Mouse (Mus musculus) hindbrain, embryonic 12.5 days (tissue): Measurements from ENCODE around the gene Irf2. TPM values are rescaled to one million over a fixed set of nuclear protein-coding genes. Genes with fewer than 3 reads are reported as not detected.

Experiments used
- ATAC-seq: fragments of 200-750 bp; cut with Nextera tagmentation; 2 replicates; pipeline ENCODE4 v1.8.0; 2017; ENCODE audit warnings: moderate TSS enrichment; ENCODE audit not compliant: low FRiP score
- H3K27ac ChIP-seq: fragments of 300-500 bp; sonication (generic); 2 replicates; pipeline ENCODE4 v1.5.1; 2016; ENCODE audit warnings: mild to moderate bottlenecking
- H3K27me3 ChIP-seq: fragments of 300-500 bp; sonication (generic); 2 replicates; pipeline ENCODE4 v1.6.1; 2016; ENCODE audit warnings: mild to moderate bottlenecking
- H3K36me3 ChIP-seq: fragments of 300-500 bp; sonication (generic); 2 replicates; pipeline ENCODE4 v1.6.1; 2016; ENCODE audit warnings: mild to moderate bottlenecking
- H3K4me1 ChIP-seq: fragments of 300-500 bp; sonication (generic); 2 replicates; pipeline ENCODE4 v1.6.1; 2016
- H3K4me2 ChIP-seq: fragments of 300-500 bp; sonication (generic); replicated peaks from 2 replicates; pipeline ENCODE4 v1.6.1; 2016; ENCODE audit warnings: mild to moderate bottlenecking
- H3K4me3 ChIP-seq: fragments of 300-500 bp; sonication (generic); 2 replicates; pipeline ENCODE4 v1.5.1; 2016; ENCODE audit warnings: mild to moderate bottlenecking
- H3K9ac ChIP-seq: fragments of 300-500 bp; sonication (generic); 2 replicates; pipeline ENCODE4 v1.6.1; 2016; ENCODE audit warnings: mild to moderate bottlenecking, moderate library complexity
- H3K9me3 ChIP-seq: fragments of 300-500 bp; sonication (generic); replicated peaks from 2 replicates; pipeline ENCODE4 v1.6.1; 2016; ENCODE audit warnings: mild to moderate bottlenecking
- WGBS: fragments of 180-500 bp; shearing (Covaris S2); methylation state at CpG from one replicate; pipeline ENCODE4 v1.1.7; 2016; 5-methylcytosine and 5-hydroxymethylcytosine counted together
- polyA plus RNA-seq: library from polyadenylated mRNA; unstranded; fragments of >200 nt; fragmentation: Nextera tagmentation; extraction: Ambion mirVana; gene quantifications from 2 replicates; pipeline ENCODE4 v1.2.1, GENCODE M21; 2016

Gene Irf2
- polyA plus RNA-seq, 1 experiment from 2014 or later = 11.9 TPM

- Histone ChIP-seq H3K36me3 (no peaks in the 10 kb centered on the region), H3K4me1 (peaks cover 30% of the 10 kb centered on the region), H3K4me3 (no peak overlapping the region), H3K27ac (no peak overlapping the region), H3K4me2 (no peak overlapping the region), H3K9ac (no peak overlapping the region), H3K9me3 (no peaks in the 10 kb centered on the region), H3K27me3 (no peaks in the 10 kb centered on the region)
- 46% methylated on average over 11 of the region's 11 CpGs for WGBS
- peak; percentile 48; the same call in 1 of the 2 replicates for ATAC-seq
Observed at GRCm38 (mm10) chr8:46769408-46770180, 30.1 kb downstream of the Irf2 start.

GRCm38 (mm10) chr8:46770905-46771516, 31.5 kb downstream of the Irf2 start:
- no peak overlapping the region for H3K9ac ChIP-seq
- peaks cover 30% of the 10 kb centered on the region for H3K4me1 ChIP-seq
- H3K27me3 ChIP-seq = no peaks in the 10 kb centered on the region
- peak; percentile 52; the same call in 1 of the 2 replicates for ATAC-seq
- no peaks in the 10 kb centered on the region for H3K36me3 ChIP-seq
- 29% methylated on average over 7 of the region's 7 CpGs for WGBS
- no peak overlapping the region for H3K27ac ChIP-seq
- no peak overlapping the region for H3K4me2 ChIP-seq
- H3K9me3 ChIP-seq = no peaks in the 10 kb centered on the region
- H3K4me3 ChIP-seq = no peak overlapping the region

- Histone ChIP-seq H3K9ac (no peak overlapping the region), H3K4me2 (no peak overlapping the region), H3K4me3 (no peak overlapping the region), H3K36me3 (no peaks in the 10 kb centered on the region), H3K4me1 (peaks cover 30% of the 10 kb centered on the region), H3K27ac (no peak overlapping the region), H3K27me3 (no peaks in the 10 kb centered on the region), H3K9me3 (no peaks in the 10 kb centered on the region)
- ATAC-seq = no peak
- 86% methylated on average over 6 of the region's 6 CpGs for WGBS
Observed at GRCm38 (mm10) chr8:46772801-46773200, 33.3 kb downstream of the Irf2 start.

GRCm38 (mm10) chr8:46777760-46778460, 38.4 kb downstream of the Irf2 start:
- WGBS = 95% methylated on average over 10 of the region's 10 CpGs
- Histone ChIP-seq H3K27me3 (no peaks in the 10 kb centered on the region), H3K4me3 (no peak overlapping the region), H3K4me2 (no peak overlapping the region), H3K36me3 (0 out of 2 replicates have a peak, but pooled peaks cover 3% of the 10 kb centered on the region), H3K9ac (no peak overlapping the region), H3K9me3 (no peaks in the 10 kb centered on the region), H3K27ac (no peak overlapping the region), H3K4me1 (no peaks in the 10 kb centered on the region)
- no peak for ATAC-seq

- Histone ChIP-seq H3K4me3 (no peak overlapping the region), H3K27me3 (no peaks in the 10 kb centered on the region), H3K27ac (no peak overlapping the region), H3K36me3 (0 out of 2 replicates have a peak, but pooled peaks cover 3% of the 10 kb centered on the region), H3K9me3 (no peaks in the 10 kb centered on the region), H3K9ac (no peak overlapping the region), H3K4me2 (no peak overlapping the region), H3K4me1 (no peaks in the 10 kb centered on the region)
- no peak for ATAC-seq
- 82% methylated on average over 6 of the region's 6 CpGs for WGBS
Observed at GRCm38 (mm10) chr8:46781067-46781657, 41.6 kb downstream of the Irf2 start.

- Histone ChIP-seq H3K27me3 (no peaks in the 10 kb centered on the region), H3K4me1 (no peaks in the 10 kb centered on the region), H3K27ac (no peak overlapping the region), H3K4me3 (no peak overlapping the region), H3K9me3 (no peaks in the 10 kb centered on the region), H3K9ac (no peak overlapping the region), H3K4me2 (no peak overlapping the region), H3K36me3 (0 out of 2 replicates have a peak, but pooled peaks cover 3% of the 10 kb centered on the region)
- no peak for ATAC-seq
- 90% methylated on average over 5 of the region's 5 CpGs for WGBS
Observed at GRCm38 (mm10) chr8:46782254-46782653, 42.7 kb downstream of the Irf2 start.

GRCm38 (mm10) chr8:46785070-46785469, 45.5 kb downstream of the Irf2 start:
- Histone ChIP-seq H3K27ac (no peak overlapping the region), H3K4me2 (no peak overlapping the region), H3K9me3 (no peaks in the 10 kb centered on the region), H3K9ac (no peak overlapping the region), H3K4me3 (no peak overlapping the region), H3K27me3 (no peaks in the 10 kb centered on the region), H3K36me3 (no peaks in the 10 kb centered on the region), H3K4me1 (no peaks in the 10 kb centered on the region)
- 48% methylated on average over 2 of the region's 2 CpGs for WGBS
- ATAC-seq = no peak

- no peak for ATAC-seq
- Histone ChIP-seq H3K27me3 (no peaks in the 10 kb centered on the region), H3K27ac (no peak overlapping the region), H3K4me2 (no peak overlapping the region), H3K36me3 (no peaks in the 10 kb centered on the region), H3K4me1 (no peaks in the 10 kb centered on the region), H3K4me3 (no peak overlapping the region), H3K9me3 (no peaks in the 10 kb centered on the region), H3K9ac (no peak overlapping the region)
- 93% methylated on average over 6 of the region's 6 CpGs for WGBS
Observed at GRCm38 (mm10) chr8:46785926-46786325, 46.4 kb downstream of the Irf2 start.

- no peak overlapping the region for H3K4me2 ChIP-seq
- 90% methylated on average over 5 of the region's 5 CpGs for WGBS
- H3K9ac ChIP-seq = no peak overlapping the region
- ATAC-seq = no peak
- H3K4me1 ChIP-seq = no peaks in the 10 kb centered on the region
- H3K27ac ChIP-seq = no peak overlapping the region
- H3K27me3 ChIP-seq = no peaks in the 10 kb centered on the region
- no peaks in the 10 kb centered on the region for H3K9me3 ChIP-seq
- H3K4me3 ChIP-seq = no peak overlapping the region
- H3K36me3 ChIP-seq = no peaks in the 10 kb centered on the region
Observed at GRCm38 (mm10) chr8:46789091-46789881, 49.8 kb downstream of the Irf2 start.

- Histone ChIP-seq H3K27me3 (no peaks in the 10 kb centered on the region), H3K4me1 (no peaks in the 10 kb centered on the region), H3K4me3 (no peak overlapping the region), H3K36me3 (0 out of 2 replicates have a peak, but pooled peaks cover 5% of the 10 kb centered on the region), H3K27ac (no peak overlapping the region), H3K4me2 (no peak overlapping the region), H3K9ac (no peak overlapping the region), H3K9me3 (no peaks in the 10 kb centered on the region)
- 86% methylated on average over 5 of the region's 5 CpGs for WGBS
- no peak for ATAC-seq
Observed at GRCm38 (mm10) chr8:46791664-46792371, 52.3 kb downstream of the Irf2 start.

- H3K27me3 ChIP-seq = no peaks in the 10 kb centered on the region
- no peak overlapping the region for H3K27ac ChIP-seq
- no peaks in the 10 kb centered on the region for H3K4me1 ChIP-seq
- no peak overlapping the region for H3K4me2 ChIP-seq
- no peak overlapping the region for H3K9ac ChIP-seq
- no peak overlapping the region for H3K4me3 ChIP-seq
- no peaks in the 10 kb centered on the region for H3K9me3 ChIP-seq
- WGBS = 69% methylated on average over 2 of the region's 2 CpGs
- no peak for ATAC-seq
- H3K36me3 ChIP-seq = 0 out of 2 replicates have a peak, but pooled peaks cover 12% of the 10 kb centered on the region
Observed at GRCm38 (mm10) chr8:46792653-46793052, 53.1 kb downstream of the Irf2 start.
